Mouse (Mus musculus): Measurements from ENCODE around the gene Tjp3. TPM values are rescaled to one million over a fixed set of nuclear protein-coding genes. Genes with fewer than 3 reads are reported as not detected.

Tjp3 gene
- polyA plus RNA-seq, 1 experiment from 2014 or later = 0.35 TPM

DNA sequence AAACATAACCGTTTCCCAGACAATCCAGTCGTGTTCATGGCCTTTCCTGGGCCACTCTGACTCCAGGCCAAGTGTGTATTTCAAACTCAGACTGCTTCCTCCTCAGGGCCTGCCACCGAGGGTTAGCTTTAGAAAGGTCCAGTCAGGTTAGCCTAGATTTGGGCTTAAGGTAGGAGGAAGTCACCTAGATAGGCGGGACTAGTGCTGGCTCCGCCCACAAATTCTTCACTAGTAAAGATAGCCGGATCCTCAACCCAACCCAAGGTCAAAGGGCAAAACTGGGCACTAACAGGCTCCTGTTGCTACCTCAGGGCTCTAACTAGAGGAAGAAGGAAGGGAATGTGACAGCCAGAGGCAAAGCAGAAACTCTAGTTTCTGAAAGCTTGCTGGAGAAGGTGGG lies 4.8 kb downstream of the Tjp3 start:
- peaks cover 53% of the 10 kb centered on the region for H3K4me1 ChIP-seq (replicated peaks)
- ATAC-seq (ENCODE audit: low read depth) = no peak
- no peak overlapping the region for H3K9ac ChIP-seq
- H3K27me3 ChIP-seq = peaks cover 59% of the 10 kb centered on the region
- H3K4me2 ChIP-seq = peak overlapping the region; percentile 74; the same call in 1 of the 2 replicates
- DNase-seq = no peak
- 34% methylated on average over 6 of the region's 6 CpGs for WGBS (ENCODE audit: insufficient replicate concordance)
- no peak overlapping the region for H3K27ac ChIP-seq
- H3K36me3 ChIP-seq = no peaks in the 10 kb centered on the region
- H3K4me3 ChIP-seq (replicated peaks) = peak overlapping the region; percentile 53; the same call in 1 of the 2 replicates
- H3K9me3 ChIP-seq (replicated peaks) = no peaks in the 10 kb centered on the region

- peaks cover 46% of the 10 kb centered on the region for H3K4me1 ChIP-seq (replicated peaks)
- H3K27me3 ChIP-seq = peaks cover 65% of the 10 kb centered on the region
- peak overlapping the region; percentile 74 for H3K4me2 ChIP-seq
- H3K36me3 ChIP-seq = no peaks in the 10 kb centered on the region
- peak; percentile 83 for DNase-seq
- H3K27ac ChIP-seq = 0 out of 2 replicates have a peak overlapping the region, but pooled peaks have one; percentile 34
- 1% methylated on average over 54 of the region's 54 CpGs for WGBS (ENCODE audit: insufficient replicate concordance)
- ATAC-seq (ENCODE audit: low read depth) = peak; percentile 72
- H3K9me3 ChIP-seq (replicated peaks) = no peaks in the 10 kb centered on the region
- peak overlapping the region; percentile 53 for H3K4me3 ChIP-seq (replicated peaks)
- H3K9ac ChIP-seq = peak overlapping the region; percentile 64
Measured at GRCm38 (mm10) chr10:81285694-81286450, 5.5 kb downstream of the Tjp3 start.

GRCm38 (mm10) chr10:81284719-81285118 lies 6.7 kb downstream of the Tjp3 start:
- no peak overlapping the region for H3K9ac ChIP-seq

DNA sequence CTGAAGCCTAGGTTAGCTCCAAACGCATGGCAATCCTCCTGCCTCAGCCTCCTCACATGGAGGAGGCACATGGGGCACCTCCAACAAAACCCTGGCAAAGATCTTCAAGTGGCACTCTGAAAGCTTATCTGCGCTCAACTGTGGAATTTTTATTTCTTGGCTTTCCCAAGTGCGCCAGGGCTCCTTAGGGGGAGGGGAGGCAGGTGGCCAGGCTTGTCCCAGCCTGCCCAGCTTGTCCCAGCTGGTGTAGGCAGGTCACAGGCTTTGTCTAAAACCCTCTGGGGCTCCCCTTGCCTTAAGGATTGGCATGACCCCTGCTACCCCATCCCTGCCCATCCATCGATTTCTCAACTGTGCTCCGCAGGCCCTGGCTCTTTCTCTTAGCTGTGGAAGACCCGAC lies 7.2 kb downstream of the Tjp3 start:
- no peak for ATAC-seq (ENCODE audit: low read depth)
- Histone ChIP-seq H3K27ac (no peak overlapping the region), H3K9me3 (replicated peaks) (no peaks in the 10 kb centered on the region), H3K4me2 (no peak overlapping the region), H3K4me1 (replicated peaks) (peaks cover 42% of the 10 kb centered on the region), H3K4me3 (replicated peaks) (no peak overlapping the region), H3K27me3 (peaks cover 70% of the 10 kb centered on the region), H3K36me3 (no peaks in the 10 kb centered on the region), H3K9ac (no peak overlapping the region)
- 53% methylated on average over 6 of the region's 6 CpGs for WGBS (ENCODE audit: insufficient replicate concordance)
- DNase-seq = no peak

More at GRCm38 (mm10) chr10:81284719-81285118, 6.7 kb downstream of the Tjp3 start:
- no peak overlapping the region for H3K27ac ChIP-seq
- ATAC-seq (ENCODE audit: low read depth) (no peak), DNase-seq (no peak)
- H3K9me3 ChIP-seq (replicated peaks) = no peaks in the 10 kb centered on the region
- peaks cover 65% of the 10 kb centered on the region for H3K27me3 ChIP-seq
- H3K4me2 ChIP-seq = peak overlapping the region; percentile 74
- 14% methylated on average over 17 of the region's 17 CpGs for WGBS (ENCODE audit: insufficient replicate concordance)
- peaks cover 38% of the 10 kb centered on the region for H3K4me1 ChIP-seq (replicated peaks)
- H3K36me3 ChIP-seq = no peaks in the 10 kb centered on the region
- 0 out of 2 replicates have a peak overlapping the region, but pooled peaks have one; percentile 53 for H3K4me3 ChIP-seq (replicated peaks)

DNA sequence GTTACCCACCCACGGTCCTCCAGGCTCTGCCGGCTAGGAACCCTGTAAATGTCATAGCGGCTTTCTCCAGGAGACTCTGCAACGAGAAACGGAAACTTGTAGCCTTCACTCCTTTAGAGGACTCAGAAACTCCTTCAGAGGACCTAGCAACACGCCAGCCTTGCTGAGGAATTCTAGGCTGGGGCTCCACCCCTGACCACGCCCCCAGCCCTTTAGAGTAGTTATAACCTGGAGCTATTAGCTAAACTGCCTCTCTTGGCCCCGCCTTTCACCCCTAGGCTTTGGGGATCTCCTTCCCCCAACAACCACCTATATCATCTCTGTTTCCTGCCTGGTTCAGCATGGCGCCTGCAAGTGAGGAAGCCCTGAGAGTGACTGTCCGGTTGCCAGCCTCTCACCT lies 11.9 kb downstream of the Tjp3 start:
- DNase-seq (no peak), ATAC-seq (ENCODE audit: low read depth) (no peak)
- Histone ChIP-seq H3K4me1 (replicated peaks) (peaks cover 4% of the 10 kb centered on the region; the same call in 1 of the 2 replicates), H3K4me2 (no peak overlapping the region), H3K36me3 (no peaks in the 10 kb centered on the region), H3K9me3 (replicated peaks) (no peaks in the 10 kb centered on the region), H3K9ac (no peak overlapping the region), H3K27ac (no peak overlapping the region), H3K27me3 (peaks cover 70% of the 10 kb centered on the region), H3K4me3 (replicated peaks) (no peak overlapping the region)
- 25% methylated on average over 10 of the region's 10 CpGs for WGBS (ENCODE audit: insufficient replicate concordance)

DNA sequence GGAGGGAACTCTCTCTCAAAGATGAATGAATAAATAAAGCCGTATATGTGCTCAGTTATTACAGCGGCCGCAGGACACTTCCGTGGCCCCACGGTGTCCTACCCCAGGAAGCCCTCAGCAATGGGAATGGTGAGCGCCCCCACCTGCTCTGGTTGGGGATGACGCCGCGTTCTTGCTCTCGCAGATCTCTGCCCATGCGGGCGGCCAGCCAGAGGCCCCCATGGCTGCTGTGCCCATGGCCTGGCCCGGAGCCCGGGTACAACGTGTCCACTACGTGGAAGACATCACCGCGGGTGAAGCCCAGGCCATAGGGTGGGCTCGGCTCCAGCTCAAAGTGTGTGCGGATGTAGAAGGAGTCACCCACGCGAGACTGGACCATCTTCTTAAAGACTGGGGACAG lies 13.7 kb downstream of the Tjp3 start:
- 68% methylated on average over 22 of the region's 22 CpGs for WGBS (ENCODE audit: insufficient replicate concordance)
- Histone ChIP-seq H3K27ac (no peak overlapping the region), H3K9me3 (replicated peaks) (no peaks in the 10 kb centered on the region), H3K4me3 (replicated peaks) (no peak overlapping the region), H3K4me2 (no peak overlapping the region), H3K4me1 (replicated peaks) (peaks cover 4% of the 10 kb centered on the region; the same call in 1 of the 2 replicates), H3K36me3 (peaks cover 11% of the 10 kb centered on the region), H3K9ac (no peak overlapping the region), H3K27me3 (peaks cover 52% of the 10 kb centered on the region)
- ATAC-seq (ENCODE audit: low read depth) (no peak), DNase-seq (no peak)

- H3K4me3 ChIP-seq (replicated peaks) = no peak overlapping the region
- DNase-seq (no peak), ATAC-seq (ENCODE audit: low read depth) (no peak)
- peaks cover 34% of the 10 kb centered on the region for H3K36me3 ChIP-seq
- H3K4me1 ChIP-seq (replicated peaks) = peaks cover 6% of the 10 kb centered on the region
- no peak overlapping the region for H3K4me2 ChIP-seq
- H3K9ac ChIP-seq = no peak overlapping the region
- peaks cover 14% of the 10 kb centered on the region for H3K27me3 ChIP-seq
- WGBS (ENCODE audit: insufficient replicate concordance) = 83% methylated on average over 19 of the region's 19 CpGs
- H3K9me3 ChIP-seq (replicated peaks) = no peaks in the 10 kb centered on the region
- no peak overlapping the region for H3K27ac ChIP-seq
Measured at GRCm38 (mm10) chr10:81273842-81274241, 17.5 kb downstream of the Tjp3 start.

GRCm38 (mm10) chr10:81272356-81272755 lies 19.0 kb downstream of the Tjp3 start:
- Histone ChIP-seq H3K4me1 (replicated peaks) (peaks cover 21% of the 10 kb centered on the region), H3K4me2 (no peak overlapping the region), H3K36me3 (peaks cover 34% of the 10 kb centered on the region), H3K27ac (no peak overlapping the region), H3K9ac (no peak overlapping the region), H3K4me3 (replicated peaks) (no peak overlapping the region), H3K27me3 (peaks cover 3% of the 10 kb centered on the region; the same call in 1 of the 2 replicates), H3K9me3 (replicated peaks) (no peaks in the 10 kb centered on the region)
- ATAC-seq (ENCODE audit: low read depth) (no peak), DNase-seq (no peak)
- 79% methylated on average over 21 of the region's 21 CpGs for WGBS (ENCODE audit: insufficient replicate concordance)

- WGBS (ENCODE audit: insufficient replicate concordance) = 80% methylated on average over 16 of the region's 16 CpGs
- Histone ChIP-seq H3K4me1 (replicated peaks) (peaks cover 39% of the 10 kb centered on the region), H3K4me3 (replicated peaks) (peak overlapping the region; percentile 76), H3K36me3 (peaks cover 53% of the 10 kb centered on the region), H3K4me2 (peak overlapping the region; percentile 82), H3K9ac (peak overlapping the region; percentile 88), H3K27me3 (no peaks in the 10 kb centered on the region), H3K9me3 (replicated peaks) (no peaks in the 10 kb centered on the region), H3K27ac (peak overlapping the region; percentile 67)
- no peak for DNase-seq
- no peak for ATAC-seq (ENCODE audit: low read depth)
Measured at GRCm38 (mm10) chr10:81268643-81269412, 22.6 kb downstream of the Tjp3 start.

GRCm38 (mm10) chr10:81268056-81268455 lies 23.3 kb downstream of the Tjp3 start:
- WGBS (ENCODE audit: insufficient replicate concordance) = 5% methylated on average over 23 of the region's 23 CpGs
- H3K36me3 ChIP-seq = peaks cover 53% of the 10 kb centered on the region
- peak; percentile 53 for ATAC-seq (ENCODE audit: low read depth)

More at GRCm38 (mm10) chr10:81268056-81268455, 23.3 kb downstream of the Tjp3 start:
- Histone ChIP-seq H3K27me3 (no peaks in the 10 kb centered on the region), H3K9ac (peak overlapping the region; percentile 88), H3K9me3 (replicated peaks) (no peaks in the 10 kb centered on the region), H3K4me3 (replicated peaks) (peak overlapping the region; percentile 76), H3K27ac (peak overlapping the region; percentile 67), H3K4me2 (peak overlapping the region; percentile 82), H3K4me1 (replicated peaks) (peaks cover 39% of the 10 kb centered on the region)
- peak; percentile 74 for DNase-seq

Data from liver, embryonic 13.5 days (tissue).